Mouse (Mus musculus) T-helper 1 cell (primary cell): ENCODE measurements around the gene Iqsec2.

Experiments
- in situ Hi-C: fragments of 300-600 bp; cut with MboI, MseI; formaldehyde crosslinking; loops from one replicate; pipeline ENCODE4 v1.15.1; 2025; ENCODE audit warnings: high pct_unique_total_duplicates

Gene Iqsec2

GRCm38 (mm10) chrX:152244492-152245189 lies 100.6 kb downstream of the Iqsec2 start:
- in situ Hi-C loops = loop anchor here (5.0 kb wide), 1 partner anchor 93 kb away; no protein-coding TSS in a partner anchor

- in situ Hi-C loops = no loop called here
These were observed 127.1 kb downstream of the Iqsec2 start for GRCm38 (mm10) chrX:152271189-152271588.
